Mouse (Mus musculus) MEL (cell line): ENCODE measurements around the gene Dusp15. TPM values are rescaled to one million over a fixed set of nuclear protein-coding genes. Genes with fewer than 3 reads are reported as not detected.

Experiments
- DNase-seq: peaks from one replicate; pipeline ENCODE4 v3.0.0; 2011; ENCODE audit warnings: low read depth, low spot score
- H3K27ac ChIP-seq: 2 replicates; pipeline ENCODE4 v1.5.1; 2012; ENCODE audit warnings: low read depth, mild to moderate bottlenecking, control low read depth, low read length, moderate library complexity; ENCODE audit not compliant: control insufficient read depth
- H3K27me3 ChIP-seq, 2 experiments: fragments of 150-350 bp in 1 of 2; sonication (generic) in 1 of 2; 2 replicates each; pipeline ENCODE4 v1.6.1; 2012; ENCODE audit warnings: low read length in 2 of 2, mild to moderate bottlenecking in 2 of 2, improper control_type of control experiment in 1 of 2, moderate library complexity in 1 of 2; ENCODE audit not compliant: insufficient read depth in 2 of 2, control insufficient read depth in 1 of 2
- H3K36me3 ChIP-seq, 2 experiments: 2 replicates each; pipeline ENCODE4 v1.6.1; 2012 to 2014; ENCODE audit warnings: low read length in 2 of 2, improper control_type of control experiment in 1 of 2, inconsistent platforms in 1 of 2, mild to moderate bottlenecking in 1 of 2; ENCODE audit not compliant: insufficient read depth in 2 of 2, control insufficient read depth in 1 of 2
- H3K4me1 ChIP-seq, 2 experiments: fragments of 150-350 bp in 1 of 2; sonication (generic) in 1 of 2; 2 replicates each; pipeline ENCODE4 v1.6.1; 2012; ENCODE audit warnings: low read length in 2 of 2, improper control_type of control experiment in 1 of 2, mild to moderate bottlenecking in 1 of 2; ENCODE audit not compliant: insufficient read depth in 2 of 2, control insufficient read depth in 1 of 2
- H3K4me3 ChIP-seq, 2 experiments: fragments of 150-350 bp in 1 of 2; sonication (generic) in 1 of 2; 2 replicates each; pipeline ENCODE4 v1.5.1; 2012; ENCODE audit warnings: low read depth in 2 of 2, low read length in 2 of 2, mild to moderate bottlenecking in 2 of 2, moderate library complexity in 2 of 2, control low read depth in 1 of 2, improper control_type of control experiment in 1 of 2; ENCODE audit not compliant: control insufficient read depth in 1 of 2, insufficient read depth in 1 of 2
- H3K79me2 ChIP-seq: 2 replicates; pipeline ENCODE4 v1.6.1; 2012; ENCODE audit warnings: mild to moderate bottlenecking, low read length, moderate library complexity; ENCODE audit not compliant: control insufficient read depth, poor library complexity, insufficient read depth
- H3K9ac ChIP-seq: 2 replicates; pipeline ENCODE4 v1.6.1; 2012; ENCODE audit warnings: low read depth, mild to moderate bottlenecking, control low read depth, low read length, moderate library complexity; ENCODE audit not compliant: control insufficient read depth, poor library complexity, severe bottlenecking
- H3K9me3 ChIP-seq: fragments of 150-350 bp; sonication (generic); replicated peaks from 2 replicates; pipeline ENCODE4 v1.6.1; 2012; ENCODE audit warnings: mild to moderate bottlenecking, low read length, improper control_type of control experiment, moderate library complexity; ENCODE audit not compliant: insufficient read depth
- BHLHE40 ChIP-seq: IDR thresholded peaks from 2 replicates; pipeline ENCODE4 v1.6.1; 2012; ENCODE audit warnings: low read depth, mild to moderate bottlenecking, inconsistent platforms, low read length, improper control_type of control experiment, borderline replicate concordance
- CHD2 ChIP-seq: IDR thresholded peaks from 2 replicates; pipeline ENCODE4 v1.6.1; 2011; ENCODE audit warnings: low read length, improper control_type of control experiment
- CTCF ChIP-seq, 3 experiments: IDR thresholded peaks in 2 of 3; conservative IDR thresholded peaks in 1 of 3; 2 replicates each; pipeline ENCODE4 v1.5.1; 2011 to 2012; ENCODE audit warnings: low read length in 3 of 3, low read depth in 2 of 3, mild to moderate bottlenecking in 2 of 3, improper control_type of control experiment in 1 of 3, inconsistent platforms in 1 of 3, mixed read lengths in 1 of 3, moderate library complexity in 1 of 3; ENCODE audit not compliant: control insufficient read depth in 1 of 3, insufficient read depth in 1 of 3, poor library complexity in 1 of 3, severe bottlenecking in 1 of 3
- ELF1 ChIP-seq: IDR thresholded peaks from 2 replicates; pipeline ENCODE4 v1.6.1; 2014; ENCODE audit warnings: low read depth, mild to moderate bottlenecking, inconsistent platforms, low read length, improper control_type of control experiment, moderate library complexity
- EP300 ChIP-seq, 2 experiments: IDR thresholded peaks; 2 replicates each; pipeline ENCODE4 v1.6.1; 2011; ENCODE audit warnings: improper control_type of control experiment in 2 of 2, low read length in 2 of 2, low read depth in 1 of 2, mild to moderate bottlenecking in 1 of 2
- ETS1 ChIP-seq: IDR thresholded peaks from 2 replicates; pipeline ENCODE4 v1.6.1; 2012; ENCODE audit warnings: low read depth, mild to moderate bottlenecking, inconsistent platforms, low read length, improper control_type of control experiment, moderate library complexity
- GABPA ChIP-seq: IDR thresholded peaks from 2 replicates; pipeline ENCODE4 v1.6.1; 2012; ENCODE audit warnings: low read depth, mild to moderate bottlenecking, inconsistent platforms, low read length, improper control_type of control experiment, moderate library complexity
- GATA1 ChIP-seq: IDR thresholded peaks from 2 replicates; pipeline ENCODE4 v1.6.1; 2011; ENCODE audit warnings: low read depth, low read length, improper control_type of control experiment
- HCFC1 ChIP-seq: IDR thresholded peaks from 2 replicates; pipeline ENCODE4 v1.6.1; 2012; ENCODE audit warnings: low read depth, mild to moderate bottlenecking, inconsistent platforms, low read length, improper control_type of control experiment, moderate library complexity
- JUND ChIP-seq: IDR thresholded peaks from 2 replicates; pipeline ENCODE4 v1.6.1; 2011; ENCODE audit warnings: low read depth, mild to moderate bottlenecking, improper control_type of control experiment, low read length
- MAFK ChIP-seq: IDR thresholded peaks from 2 replicates; pipeline ENCODE4 v1.6.1; 2011; ENCODE audit warnings: low read depth, mild to moderate bottlenecking, low read length, improper control_type of control experiment, borderline replicate concordance
- MAX ChIP-seq: IDR thresholded peaks from 2 replicates; pipeline ENCODE4 v1.6.1; 2011; ENCODE audit warnings: low read length, improper control_type of control experiment
- MAZ ChIP-seq: IDR thresholded peaks from 2 replicates; pipeline ENCODE4 v1.6.1; 2012; ENCODE audit warnings: low read depth, mild to moderate bottlenecking, inconsistent platforms, low read length, improper control_type of control experiment
- MYB ChIP-seq: IDR thresholded peaks from 2 replicates; pipeline ENCODE4 v1.6.1; 2011; ENCODE audit warnings: mild to moderate bottlenecking, low read depth, low read length, improper control_type of control experiment
- NELFE ChIP-seq: IDR thresholded peaks from 2 replicates; pipeline ENCODE4 v1.6.1; 2011; ENCODE audit warnings: low read depth, low read length, improper control_type of control experiment
- NRF1 ChIP-seq: IDR thresholded peaks from 2 replicates; pipeline ENCODE4 v1.6.1; 2014; ENCODE audit warnings: low read depth, mild to moderate bottlenecking, inconsistent platforms, low read length, improper control_type of control experiment, moderate library complexity; ENCODE audit not compliant: poor library complexity, insufficient read depth, severe bottlenecking
- POLR2A ChIP-seq, 2 experiments: IDR thresholded peaks; 2 replicates each; pipeline ENCODE4 v1.6.1; 2011 to 2012; ENCODE audit warnings: low read length in 2 of 2, mild to moderate bottlenecking in 2 of 2, control low read depth in 1 of 2, improper control_type of control experiment in 1 of 2, low read depth in 1 of 2, moderate library complexity in 1 of 2; ENCODE audit not compliant: control insufficient read depth in 1 of 2, insufficient read depth in 1 of 2, poor library complexity in 1 of 2
- POLR2AphosphoS2 ChIP-seq: IDR thresholded peaks from 2 replicates; pipeline ENCODE4 v1.6.1; 2011; ENCODE audit warnings: low read length, improper control_type of control experiment
- POLR2AphosphoS5 ChIP-seq: IDR thresholded peaks from 2 replicates; pipeline ENCODE4 v1.6.1; 2012; ENCODE audit warnings: low read depth, borderline replicate concordance, mild to moderate bottlenecking, inconsistent platforms, low read length, moderate library complexity, mixed read lengths
- SMC3 ChIP-seq: IDR thresholded peaks from 2 replicates; pipeline ENCODE4 v1.6.1; 2011; ENCODE audit warnings: low read depth, low read length, improper control_type of control experiment
- TBP ChIP-seq: IDR thresholded peaks from 2 replicates; pipeline ENCODE4 v1.8.0; 2011; ENCODE audit warnings: low read depth, low read length, improper control_type of control experiment
- UBTF ChIP-seq: IDR thresholded peaks from 2 replicates; pipeline ENCODE4 v1.6.1; 2012; ENCODE audit warnings: low read depth, mild to moderate bottlenecking, inconsistent platforms, low read length, improper control_type of control experiment, moderate library complexity, borderline replicate concordance; ENCODE audit not compliant: insufficient read depth
- USF1 ChIP-seq: IDR thresholded peaks from 2 replicates; pipeline ENCODE4 v1.6.1; 2014; ENCODE audit warnings: low read depth, mild to moderate bottlenecking, inconsistent platforms, low read length, improper control_type of control experiment, moderate library complexity
- ZKSCAN1 ChIP-seq: IDR thresholded peaks from 2 replicates; pipeline ENCODE4 v1.6.1; 2012; ENCODE audit warnings: low read depth, mild to moderate bottlenecking, inconsistent platforms, low read length, improper control_type of control experiment, moderate library complexity
- ZMIZ1 ChIP-seq: IDR thresholded peaks from 2 replicates; pipeline ENCODE4 v1.6.1; 2012; ENCODE audit warnings: low read depth, mild to moderate bottlenecking, inconsistent platforms, low read length, improper control_type of control experiment, moderate library complexity
- ZNF384 ChIP-seq: IDR thresholded peaks from 2 replicates; pipeline ENCODE4 v1.6.1; 2012; ENCODE audit warnings: low read depth, mild to moderate bottlenecking, inconsistent platforms, low read length, improper control_type of control experiment
- polyA plus RNA-seq, 2 experiments: library from polyadenylated mRNA; stranded (reverse) in 1 of 2; unstranded in 1 of 2; fragments of >175 nt in 1 of 2; fragments of >200 nt in 1 of 2; gene quantifications; 2 replicates each; pipeline versions ENCODE4 v1.2.1 to v1.2.4; 2012; ENCODE audit warnings: low replicate concordance in 2 of 2, low read depth in 1 of 2; ENCODE audit not compliant: insufficient read length in 2 of 2, insufficient read depth in 1 of 2, missing spikeins in 1 of 2
- total RNA-seq: library from RNA; depleted of rRNA; stranded (reverse); fragments of 300-350 nt; gene quantifications from 2 replicates; pipeline ENCODE4 v1.2.3, GENCODE M21; 2012; rRNA removed

Gene Dusp15
- not detected in 2 replicates for total RNA-seq
- polyA plus RNA-seq, result not detected

- Histone ChIP-seq H3K27ac (no peak within 1 kb of the TSS), H3K79me2 (no peaks in the 10 kb centered on the region), H3K4me3 (no peak within 1 kb of the TSS), H3K9me3 (no peaks in the 10 kb centered on the region), H3K27me3 (peaks cover 23 to 24% of the 10 kb centered on the region in 2 experiments), H3K36me3 (no peaks in the 10 kb centered on the region), H3K9ac (no peak within 1 kb of the TSS), H3K4me1 (no peaks in the 10 kb centered on the region)
- no peak for DNase-seq
- TF ChIP-seq ZMIZ1 (no peak), ELF1 (no peak), USF1 (no peak), UBTF (no peak), NRF1 (no peak), ETS1 (no peak), EP300 (IDR thresholded peaks at IDR 0.05; ENCODE audit: low read depth in 1 of 2, low read length in 2 of 2) (no peak), TBP (no peak), MAX (no peak), POLR2AphosphoS2 (no peak), MAZ (no peak), MYB (no peak), POLR2A (IDR thresholded peaks at IDR 0.05; ENCODE audit: control insufficient read depth in 1 of 2, insufficient read depth in 1 of 2, low read depth in 1 of 2, low read length in 2 of 2, poor library complexity in 1 of 2) (no peak), ZKSCAN1 (no peak), BHLHE40 (no peak), SMC3 (no peak), GATA1 (no peak), CHD2 (no peak), JUND (no peak)
These were observed at the start of gene Dusp15 for GRCm38 (mm10) chr2:152951065-152951849. Gene Dusp15 (minus strand): TSS chr2:152951698.

GRCm38 (mm10) chr2:152997046-152997445 is 45.5 kb upstream of the Dusp15 start:
- H3K27me3 ChIP-seq, result peaks cover 3 to 7% of the 10 kb centered on the region in 2 experiments
- H3K9me3 ChIP-seq, result no peaks in the 10 kb centered on the region
- no peak overlapping the region for H3K9ac ChIP-seq
- H3K27ac ChIP-seq, result no peak overlapping the region
- no peaks in the 10 kb centered on the region for H3K4me1 ChIP-seq
- no peaks in the 10 kb centered on the region for H3K36me3 ChIP-seq
- TF ChIP-seq CTCF (IDR thresholded peaks at IDR 0.05 in 2 of 3, conservative IDR thresholded peaks at IDR 0.05 in 1 of 3; ENCODE audit: control insufficient read depth in 1 of 3, insufficient read depth in 1 of 3, low read depth in 2 of 3, low read length in 3 of 3, poor library complexity in 1 of 3, severe bottlenecking in 1 of 3) (no peak), GATA1 (no peak), MAX (no peak), MYB (no peak), MAFK (no peak), ZNF384 (no peak), HCFC1 (no peak), NELFE (no peak), UBTF (no peak), MAZ (no peak), JUND (no peak), POLR2AphosphoS5 (no peak), GABPA (no peak), EP300 (IDR thresholded peaks at IDR 0.05; ENCODE audit: low read depth in 1 of 2, low read length in 2 of 2) (no peak)
- DNase-seq, result no peak
- no peaks in the 10 kb centered on the region for H3K79me2 ChIP-seq
- H3K4me3 ChIP-seq, result no peak overlapping the region
